Mouse (Mus musculus) forebrain, embryonic 13.5 days (tissue): ENCODE results near the gene Slc39a8. TPM values are rescaled to one million over a fixed set of nuclear protein-coding genes. Genes with fewer than 3 reads are reported as not detected.

Source experiments
- ATAC-seq: fragments of 200-750 bp; cut with Nextera tagmentation; 2 replicates; pipeline ENCODE4 v1.8.0; 2017
- H3K27ac ChIP-seq: fragments of 300-500 bp; sonication (generic); 2 replicates; pipeline ENCODE4 v1.5.1; 2015; ENCODE audit warnings: inconsistent platforms, mild to moderate bottlenecking, moderate library complexity
- H3K27me3 ChIP-seq: fragments of 300-500 bp; sonication (generic); 2 replicates; pipeline ENCODE4 v1.6.1; 2015; ENCODE audit warnings: mild to moderate bottlenecking, inconsistent platforms
- H3K36me3 ChIP-seq: fragments of 300-500 bp; sonication (generic); 2 replicates; pipeline ENCODE4 v1.6.1; 2015; ENCODE audit warnings: mild to moderate bottlenecking, inconsistent platforms; ENCODE audit not compliant: poor library complexity, severe bottlenecking
- H3K4me1 ChIP-seq: fragments of 300-500 bp; sonication (generic); 2 replicates; pipeline ENCODE4 v1.6.1; 2015; ENCODE audit warnings: inconsistent platforms
- H3K4me2 ChIP-seq: fragments of 300-500 bp; sonication (generic); 2 replicates; pipeline ENCODE4 v1.6.1; 2015; ENCODE audit warnings: inconsistent platforms, mild to moderate bottlenecking, moderate library complexity
- H3K4me3 ChIP-seq: fragments of 300-500 bp; sonication (generic); 2 replicates; pipeline ENCODE4 v1.5.1; 2015; ENCODE audit warnings: mild to moderate bottlenecking, inconsistent platforms
- H3K9ac ChIP-seq: fragments of 300-500 bp; sonication (generic); 2 replicates; pipeline ENCODE4 v1.6.1; 2015; ENCODE audit warnings: mild to moderate bottlenecking, inconsistent platforms
- H3K9me3 ChIP-seq: fragments of 300-500 bp; sonication (generic); replicated peaks from 2 replicates; pipeline ENCODE4 v1.6.1; 2016; ENCODE audit warnings: inconsistent platforms
- WGBS: fragments of 180-500 bp; shearing (Covaris S2); methylation state at CpG from one replicate; pipeline ENCODE4 v1.1.7; 2015; 5-methylcytosine and 5-hydroxymethylcytosine counted together
- polyA plus RNA-seq: library from polyadenylated mRNA; unstranded; fragments of >200 nt; fragmentation: Nextera tagmentation; extraction: Ambion mirVana; gene quantifications from 2 replicates; pipeline ENCODE4 v1.2.1, GENCODE M21; 2015

Gene Slc39a8
- polyA plus RNA-seq, 1 experiment from 2014 or later = 7.5 TPM

DNA sequence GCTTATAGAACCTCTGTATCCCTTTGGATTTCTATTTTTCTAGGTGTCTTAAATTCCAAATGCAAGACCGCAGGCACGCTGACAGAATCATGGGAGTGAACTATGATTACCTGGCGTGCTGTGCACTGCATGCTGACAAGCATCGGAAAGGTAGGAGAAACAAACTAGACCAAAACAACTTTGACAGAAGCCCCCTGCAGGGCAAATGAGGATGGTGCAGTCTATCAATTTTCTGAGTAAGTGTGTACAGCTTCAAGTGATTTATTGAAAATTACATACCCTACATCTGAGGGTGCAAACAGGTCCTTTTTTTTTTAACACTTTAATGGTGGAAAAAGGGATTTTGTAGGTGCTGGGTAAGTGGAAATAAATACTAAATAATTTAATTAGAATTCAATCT lies 103.1 kb downstream of the Slc39a8 start:
- WGBS = 83% methylated on average over 4 of the region's 4 CpGs
- no peak overlapping the region for H3K27ac ChIP-seq
- ATAC-seq = no peak

DNA sequence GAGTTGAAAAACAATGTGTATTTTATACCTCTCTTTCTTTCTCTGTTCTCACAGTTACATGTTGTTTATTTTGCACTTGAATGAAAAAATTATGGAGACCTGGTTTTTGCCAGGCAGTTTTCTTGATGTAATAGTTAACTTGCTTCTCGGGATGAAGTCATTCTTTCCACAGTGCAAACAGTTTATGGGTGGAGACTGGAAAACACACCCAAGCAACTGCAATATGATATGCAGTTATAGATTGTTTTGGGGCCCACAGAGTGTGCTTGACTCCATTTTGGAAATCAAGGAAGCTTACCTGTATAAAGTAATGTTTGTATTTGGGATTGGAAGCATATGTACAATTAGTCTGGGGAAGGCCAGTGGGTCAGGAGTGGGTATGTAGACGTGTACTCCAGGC lies 112.4 kb downstream of the Slc39a8 start:
- Histone ChIP-seq H3K4me1 (no peaks in the 10 kb centered on the region), H3K4me2 (no peak overlapping the region), H3K27ac (no peak overlapping the region), H3K9me3 (no peaks in the 10 kb centered on the region), H3K9ac (no peak overlapping the region), H3K4me3 (no peak overlapping the region), H3K27me3 (no peaks in the 10 kb centered on the region), H3K36me3 (no peaks in the 10 kb centered on the region)
- 77% methylated on average over 2 of the region's 2 CpGs for WGBS
- no peak for ATAC-seq

More for the DNA sequence above, 103.1 kb downstream of the Slc39a8 start:
- Histone ChIP-seq H3K27me3 (no peaks in the 10 kb centered on the region), H3K4me1 (no peaks in the 10 kb centered on the region), H3K36me3 (no peaks in the 10 kb centered on the region), H3K9me3 (no peaks in the 10 kb centered on the region), H3K4me2 (no peak overlapping the region), H3K4me3 (no peak overlapping the region), H3K9ac (no peak overlapping the region)

Other genes starting within 250 kb of the Slc39a8 start
- gene Nfkb1, start 133.7 kb upstream of the Slc39a8 start, polyA plus RNA-seq = 8.0 and 8.3 TPM in 2 replicates